Mouse (Mus musculus): ENCODE data around the gene Sipa1l2. TPM values are rescaled to one million over a fixed set of nuclear protein-coding genes. Genes with fewer than 3 reads are reported as not detected.

Sipa1l2 gene
- polyA plus RNA-seq, 1 experiment from 2014 or later: 7.2 TPM

- DNase-seq (ENCODE audit: low spot score) (no peak), ATAC-seq (replicated peaks; ENCODE audit: low FRiP score, low TSS enrichment, low read depth) (no peak; the same call in 1 of the 2 replicates)
- Histone ChIP-seq H3K9ac (ENCODE audit: low read length) (no peak overlapping the region), H3K27me3 (replicated peaks; ENCODE audit: control insufficient read depth, insufficient read depth, low read length) (no peaks in the 10 kb centered on the region), H3K27ac (ENCODE audit: low read depth) (no peak overlapping the region), H3K4me3 (ENCODE audit: low read depth, low read length) (no peak overlapping the region), H3K36me3 (ENCODE audit: control insufficient read depth, insufficient read depth, low read length) (peaks cover 4% of the 10 kb centered on the region; the same call in 1 of the 2 replicates), H3K4me1 (replicated peaks; ENCODE audit: control insufficient read depth, insufficient read depth, low read length) (peaks cover 20% of the 10 kb centered on the region), H3K4me2 (ENCODE audit: low read length) (no peak overlapping the region), H3K9me3 (ENCODE audit: control insufficient read depth, low read length) (no peaks in the 10 kb centered on the region)
- WGBS: 33% methylated on average over 7 of the region's 7 CpGs
Measured at GRCm38 (mm10) chr8:125533709-125534108, 35.9 kb downstream of the Sipa1l2 start.

GRCm38 (mm10) chr8:125532953-125533352 lies 36.7 kb downstream of the Sipa1l2 start:
- peaks cover 18% of the 10 kb centered on the region for H3K4me1 ChIP-seq (replicated peaks; ENCODE audit: control insufficient read depth, insufficient read depth, low read length)
- H3K9me3 ChIP-seq (ENCODE audit: control insufficient read depth, low read length): no peaks in the 10 kb centered on the region
- H3K27me3 ChIP-seq (replicated peaks; ENCODE audit: control insufficient read depth, insufficient read depth, low read length): no peaks in the 10 kb centered on the region
- no peak overlapping the region for H3K9ac ChIP-seq (ENCODE audit: low read length)
- ATAC-seq (replicated peaks; ENCODE audit: low FRiP score, low TSS enrichment, low read depth) (no peak), DNase-seq (ENCODE audit: low spot score) (no peak)
- H3K27ac ChIP-seq (ENCODE audit: low read depth): no peak overlapping the region
- 84% methylated on average over 8 of the region's 8 CpGs for WGBS
- H3K4me3 ChIP-seq (ENCODE audit: low read depth, low read length): no peak overlapping the region
- peaks cover 4% of the 10 kb centered on the region; the same call in 1 of the 2 replicates for H3K36me3 ChIP-seq (ENCODE audit: control insufficient read depth, insufficient read depth, low read length)
- no peak overlapping the region for H3K4me2 ChIP-seq (ENCODE audit: low read length)

GRCm38 (mm10) chr8:125532177-125532576 lies 37.4 kb downstream of the Sipa1l2 start:
- H3K27ac ChIP-seq (ENCODE audit: low read depth): peak overlapping the region; percentile 9; the same call in 1 of the 2 replicates
- peaks cover 2% of the 10 kb centered on the region; the same call in 1 of the 2 replicates for H3K36me3 ChIP-seq (ENCODE audit: control insufficient read depth, insufficient read depth, low read length)
- no peak overlapping the region for H3K4me3 ChIP-seq (ENCODE audit: low read depth, low read length)
- peaks cover 24% of the 10 kb centered on the region for H3K4me1 ChIP-seq (replicated peaks; ENCODE audit: control insufficient read depth, insufficient read depth, low read length)
- 25% methylated on average over 7 of the region's 7 CpGs for WGBS
- H3K9me3 ChIP-seq (ENCODE audit: control insufficient read depth, low read length): no peaks in the 10 kb centered on the region
- H3K9ac ChIP-seq (ENCODE audit: low read length): no peak overlapping the region
- no peaks in the 10 kb centered on the region for H3K27me3 ChIP-seq (replicated peaks; ENCODE audit: control insufficient read depth, insufficient read depth, low read length)
- no peak for DNase-seq (ENCODE audit: low spot score)
- ATAC-seq (replicated peaks; ENCODE audit: low FRiP score, low TSS enrichment, low read depth): no peak
- H3K4me2 ChIP-seq (ENCODE audit: low read length): no peak overlapping the region

GRCm38 (mm10) chr8:125531640-125532039 lies 38.0 kb downstream of the Sipa1l2 start:
- H3K9me3 ChIP-seq (ENCODE audit: control insufficient read depth, low read length): no peaks in the 10 kb centered on the region
- DNase-seq (ENCODE audit: low spot score): no peak
- peaks cover 29% of the 10 kb centered on the region for H3K4me1 ChIP-seq (replicated peaks; ENCODE audit: control insufficient read depth, insufficient read depth, low read length)
- no peak overlapping the region for H3K4me3 ChIP-seq (ENCODE audit: low read depth, low read length)
- no peaks in the 10 kb centered on the region for H3K27me3 ChIP-seq (replicated peaks; ENCODE audit: control insufficient read depth, insufficient read depth, low read length)
- H3K9ac ChIP-seq (ENCODE audit: low read length): no peak overlapping the region
- H3K4me2 ChIP-seq (ENCODE audit: low read length): no peak overlapping the region
- ATAC-seq (replicated peaks; ENCODE audit: low FRiP score, low TSS enrichment, low read depth): no peak
- 42% methylated on average over 1 of the region's 1 CpGs for WGBS
- H3K36me3 ChIP-seq (ENCODE audit: control insufficient read depth, insufficient read depth, low read length): no peaks in the 10 kb centered on the region
- H3K27ac ChIP-seq (ENCODE audit: low read depth): peak overlapping the region; percentile 9; the same call in 1 of the 2 replicates

- ATAC-seq (replicated peaks; ENCODE audit: low FRiP score, low TSS enrichment, low read depth): no peak
- H3K9me3 ChIP-seq (ENCODE audit: control insufficient read depth, low read length): no peaks in the 10 kb centered on the region
- H3K27ac ChIP-seq (ENCODE audit: low read depth): no peak overlapping the region
- no peak overlapping the region for H3K4me2 ChIP-seq (ENCODE audit: low read length)
- no peaks in the 10 kb centered on the region for H3K27me3 ChIP-seq (replicated peaks; ENCODE audit: control insufficient read depth, insufficient read depth, low read length)
- H3K36me3 ChIP-seq (ENCODE audit: control insufficient read depth, insufficient read depth, low read length): no peaks in the 10 kb centered on the region
- H3K4me1 ChIP-seq (replicated peaks; ENCODE audit: control insufficient read depth, insufficient read depth, low read length): peaks cover 33% of the 10 kb centered on the region
- 52% methylated on average over 6 of the region's 6 CpGs for WGBS
- H3K4me3 ChIP-seq (ENCODE audit: low read depth, low read length): no peak overlapping the region
- H3K9ac ChIP-seq (ENCODE audit: low read length): no peak overlapping the region
- no peak for DNase-seq (ENCODE audit: low spot score)
Measured at GRCm38 (mm10) chr8:125531088-125531438, 38.5 kb downstream of the Sipa1l2 start.

- H3K4me1 ChIP-seq (replicated peaks; ENCODE audit: control insufficient read depth, insufficient read depth, low read length): peaks cover 33% of the 10 kb centered on the region
- H3K27me3 ChIP-seq (replicated peaks; ENCODE audit: control insufficient read depth, insufficient read depth, low read length): no peaks in the 10 kb centered on the region
- no peak overlapping the region for H3K4me3 ChIP-seq (ENCODE audit: low read depth, low read length)
- H3K27ac ChIP-seq (ENCODE audit: low read depth): no peak overlapping the region
- no peak for ATAC-seq (replicated peaks; ENCODE audit: low FRiP score, low TSS enrichment, low read depth)
- H3K4me2 ChIP-seq (ENCODE audit: low read length): no peak overlapping the region
- no peaks in the 10 kb centered on the region for H3K36me3 ChIP-seq (ENCODE audit: control insufficient read depth, insufficient read depth, low read length)
- 57% methylated on average over 15 of the region's 15 CpGs for WGBS
- no peak overlapping the region for H3K9ac ChIP-seq (ENCODE audit: low read length)
- DNase-seq (ENCODE audit: low spot score): no peak
- H3K9me3 ChIP-seq (ENCODE audit: control insufficient read depth, low read length): no peaks in the 10 kb centered on the region
Measured at GRCm38 (mm10) chr8:125530187-125531087, 39.2 kb downstream of the Sipa1l2 start.

GRCm38 (mm10) chr8:125529019-125529418 lies 40.6 kb downstream of the Sipa1l2 start:
- no peak overlapping the region for H3K27ac ChIP-seq (ENCODE audit: low read depth)
- DNase-seq (ENCODE audit: low spot score) (no peak), ATAC-seq (replicated peaks; ENCODE audit: low FRiP score, low TSS enrichment, low read depth) (no peak)
- no peaks in the 10 kb centered on the region for H3K27me3 ChIP-seq (replicated peaks; ENCODE audit: control insufficient read depth, insufficient read depth, low read length)
- H3K4me1 ChIP-seq (replicated peaks; ENCODE audit: control insufficient read depth, insufficient read depth, low read length): peaks cover 33% of the 10 kb centered on the region
- H3K36me3 ChIP-seq (ENCODE audit: control insufficient read depth, insufficient read depth, low read length): no peaks in the 10 kb centered on the region
- no peak overlapping the region for H3K4me3 ChIP-seq (ENCODE audit: low read depth, low read length)
- H3K4me2 ChIP-seq (ENCODE audit: low read length): no peak overlapping the region
- no peaks in the 10 kb centered on the region for H3K9me3 ChIP-seq (ENCODE audit: control insufficient read depth, low read length)
- 79% methylated on average over 6 of the region's 6 CpGs for WGBS
- no peak overlapping the region for H3K9ac ChIP-seq (ENCODE audit: low read length)

- Histone ChIP-seq H3K36me3 (ENCODE audit: control insufficient read depth, insufficient read depth, low read length) (no peaks in the 10 kb centered on the region), H3K9me3 (ENCODE audit: control insufficient read depth, low read length) (no peaks in the 10 kb centered on the region), H3K27ac (ENCODE audit: low read depth) (no peak overlapping the region), H3K4me1 (replicated peaks; ENCODE audit: control insufficient read depth, insufficient read depth, low read length) (peaks cover 37% of the 10 kb centered on the region), H3K9ac (ENCODE audit: low read length) (no peak overlapping the region), H3K4me3 (ENCODE audit: low read depth, low read length) (no peak overlapping the region), H3K4me2 (ENCODE audit: low read length) (no peak overlapping the region), H3K27me3 (replicated peaks; ENCODE audit: control insufficient read depth, insufficient read depth, low read length) (no peaks in the 10 kb centered on the region)
- DNase-seq (ENCODE audit: low spot score) (no peak), ATAC-seq (replicated peaks; ENCODE audit: low FRiP score, low TSS enrichment, low read depth) (no peak)
- 59% methylated on average over 3 of the region's 3 CpGs for WGBS
Measured at GRCm38 (mm10) chr8:125527941-125528340, 41.7 kb downstream of the Sipa1l2 start.

GRCm38 (mm10) chr8:125526999-125527398 lies 42.6 kb downstream of the Sipa1l2 start:
- Histone ChIP-seq H3K9me3 (ENCODE audit: control insufficient read depth, low read length) (no peaks in the 10 kb centered on the region), H3K27ac (ENCODE audit: low read depth) (no peak overlapping the region), H3K4me1 (replicated peaks; ENCODE audit: control insufficient read depth, insufficient read depth, low read length) (peaks cover 36% of the 10 kb centered on the region), H3K27me3 (replicated peaks; ENCODE audit: control insufficient read depth, insufficient read depth, low read length) (no peaks in the 10 kb centered on the region), H3K9ac (ENCODE audit: low read length) (no peak overlapping the region), H3K4me2 (ENCODE audit: low read length) (no peak overlapping the region), H3K36me3 (ENCODE audit: control insufficient read depth, insufficient read depth, low read length) (no peaks in the 10 kb centered on the region), H3K4me3 (ENCODE audit: low read depth, low read length) (no peak overlapping the region)
- ATAC-seq (replicated peaks; ENCODE audit: low FRiP score, low TSS enrichment, low read depth): no peak
- DNase-seq (ENCODE audit: low spot score): no peak
- 26% methylated on average over 7 of the region's 7 CpGs for WGBS
